34 mouse cellular contexts compared by ENCODE assay signal in genomic region chr6:125252285-125252684, GRCm38 (mm10). TPM values are rescaled to one million over a fixed set of nuclear protein-coding genes. Genes with fewer than 3 reads are reported as not detected.
DNase-seq lines count a peak whose midpoint lies in the region; ATAC-seq and TF ChIP-seq lines count a peak whose summit lies in the region.
"Had no signal": no experiment of that assay in that cellular context is flagged by ENCODE, and none has a peak within 500 bp of the region (broad histone marks: within the 10 kb centered on the region; RNA-seq: fewer than 3 reads in every experiment).

No protein-coding gene starts in this region.

- no peak for TF ChIP-seq CTCF in spleen, adult 2 months (IDR thresholded peaks at IDR 0.05; ENCODE audit: extremely low read depth, insufficient read depth, insufficient read length, insufficient replicate concordance)
- no peak for TF ChIP-seq CTCF in thymus, adult 2 months (IDR thresholded peaks at IDR 0.05; ENCODE audit: borderline replicate concordance, control insufficient read depth, extremely low read depth, insufficient read depth, low read length, poor library complexity)

- H3K36me3 ChIP-seq in spleen, adult 2 months (ENCODE audit: control insufficient read depth, insufficient read depth, low read length) = no peaks in the 10 kb centered on the region
- H3K36me3 ChIP-seq in thymus, adult 2 months (ENCODE audit: control insufficient read depth, insufficient read depth, low read length) = no peaks in the 10 kb centered on the region
- H3K36me3 ChIP-seq: embryonic facial prominence, embryonic 12.5 days; forebrain, embryonic 15.5 days; limb, embryonic 12.5 days; liver, embryonic 13.5 days; midbrain, embryonic 10.5 days; midbrain, embryonic 15.5 days had no signal

- no peak overlapping the region for H3K4me3 ChIP-seq in spleen, adult 2 months (ENCODE audit: extremely low read depth, insufficient read depth, insufficient read length)
- no peak overlapping the region for H3K4me3 ChIP-seq in thymus, adult 2 months (ENCODE audit: control insufficient read depth, insufficient read depth, low read length)
- H3K4me3 ChIP-seq: embryonic facial prominence, embryonic 12.5 days; forebrain, embryonic 15.5 days; gastrocnemius, adult 2 months; limb, embryonic 12.5 days; liver, embryonic 13.5 days; midbrain, embryonic 10.5 days; midbrain, embryonic 15.5 days had no signal

- TF ChIP-seq POLR2A in spleen, adult 2 months (IDR thresholded peaks at IDR 0.05; ENCODE audit: low read depth, low read length) = no peak
- TF ChIP-seq POLR2A in thymus, adult 2 months (IDR thresholded peaks at IDR 0.05; ENCODE audit: control insufficient read depth, extremely low read depth, insufficient read depth, low read length, poor library complexity) = no peak

- H3K4me1 ChIP-seq in spleen, adult 2 months (ENCODE audit: control insufficient read depth, insufficient read depth, insufficient read length) = peaks cover 16% of the 10 kb centered on the region; the same call in 1 of the 2 replicates
- H3K4me1 ChIP-seq in thymus, adult 2 months (replicated peaks; ENCODE audit: control insufficient read depth, insufficient read depth, low read length) = peaks cover 21% of the 10 kb centered on the region
- H3K4me1 ChIP-seq: embryonic facial prominence, embryonic 12.5 days; forebrain, embryonic 15.5 days; liver, embryonic 13.5 days; midbrain, embryonic 15.5 days had no signal

- 0 out of 2 replicates have a peak overlapping the region, but pooled peaks have one; percentile 7 for H3K27ac ChIP-seq in spleen, adult 2 months (ENCODE audit: insufficient read depth, low read length)
- no peak overlapping the region for H3K27ac ChIP-seq in thymus, adult 2 months (ENCODE audit: control insufficient read depth, insufficient read depth, low read length)
- H3K27ac ChIP-seq: embryonic facial prominence, embryonic 12.5 days; forebrain, embryonic 15.5 days; gastrocnemius, adult 2 months; limb, embryonic 12.5 days; liver, embryonic 13.5 days; midbrain, embryonic 10.5 days; midbrain, embryonic 15.5 days had no signal

- peak; percentile 79 for ATAC-seq in megakaryocyte, adult 5-6 weeks (ENCODE audit: poor library complexity, severe bottlenecking)
- ATAC-seq: activated CD4-positive, CD25-positive, alpha-beta regulatory T cell, adult 4 months; forebrain, embryonic 15.5 days; hindbrain, embryonic 16.5 days; midbrain, embryonic 15.5 days had no signal

- peak; percentile 75 for DNase-seq in layer of hippocampus, adult 9-11 months
- no peak for DNase-seq in layer of hippocampus, postnatal 10 days (ENCODE audit: low spot score in 2 of 2)
- no peak for DNase-seq in spleen, adult 2 months (ENCODE audit: low read depth in 1 of 2, low spot score in 2 of 2)
- no peak for DNase-seq in spleen, postnatal 14 days (ENCODE audit: low spot score in 2 of 2)
- DNase-seq in adrenal gland, postnatal 14 days = no peak
- no peak for DNase-seq in thymus, adult 2 months
- DNase-seq: adrenal gland, adult 2 months; cerebellum, adult 11 months; cerebellum, adult 9-10 months; cerebellum, postnatal 36 days; embryo, embryonic 11 days; gastrocnemius, adult 2 months; gastrocnemius, postnatal 36 days; heart, postnatal 14 days; kidney, adult 2 months; kidney, postnatal 36 days; liver, embryonic 13.5 days; lung, embryonic 14.5 days; right cerebral cortex, adult 18-20 months had no signal

- H3K27me3 ChIP-seq in spleen, adult 2 months (ENCODE audit: control insufficient read depth, insufficient read depth, low read length) = no peaks in the 10 kb centered on the region
- H3K27me3 ChIP-seq in thymus, adult 2 months (ENCODE audit: control insufficient read depth, insufficient read depth, low read length) = no peaks in the 10 kb centered on the region
- H3K27me3 ChIP-seq: embryonic facial prominence, embryonic 12.5 days; forebrain, embryonic 15.5 days; limb, embryonic 12.5 days; liver, embryonic 13.5 days; midbrain, embryonic 15.5 days had no signal

- 54% methylated on average over 3 of the region's 3 CpGs for WGBS in spleen, adult 2 months
- WGBS in thymus, adult 2 months = 64% methylated on average over 3 of the region's 3 CpGs

RNA-seq across cellular contexts. Expression of gene Cd27, which starts 15.5 kb away (rescaled TPM):
- not detected for total RNA-seq in layer of hippocampus, postnatal 10 days (2021)
- polyA plus RNA-seq in spleen, adult 2 months (2012; rRNA removed) = 87.3 and 98.7 TPM in 2 replicates
- total RNA-seq in megakaryocyte, adult 5-6 weeks (2015) = 3.2 and 5.9 TPM in 2 replicates
- 3.5 and 3.6 TPM in 2 replicates for total RNA-seq in megakaryocyte, adult 5-6 weeks (2017)
- 0.93 and 6.9 TPM in 2 replicates for total RNA-seq in adrenal gland, postnatal 14 days (2021)
- polyA plus RNA-seq in thymus, adult 2 months (2012; rRNA removed) = 1,056 and 1,075 TPM in 2 replicates
- total RNA-seq: left cerebral cortex, adult 18-20 months; left cerebral cortex, postnatal 14 days had no signal

RNA-seq across cellular contexts. Expression of gene Tapbpl, which starts 20.6 kb away (rescaled TPM):
- total RNA-seq in layer of hippocampus, postnatal 10 days (2021) = 1 to 10 TPM; 2.9 to 3.0 TPM
- 24.4 and 38.0 TPM in 2 replicates for polyA plus RNA-seq in spleen, adult 2 months (2012; rRNA removed)
- total RNA-seq in megakaryocyte, adult 5-6 weeks (2015) = 6.6 and 8.8 TPM in 2 replicates
- total RNA-seq in megakaryocyte, adult 5-6 weeks (2017) = 19.2 and 21.2 TPM in 2 replicates
- 12.6 and 14.0 TPM in 2 replicates for total RNA-seq in adrenal gland, postnatal 14 days (2021)
- 64.2 and 67.6 TPM in 2 replicates for polyA plus RNA-seq in thymus, adult 2 months (2012; rRNA removed)

RNA-seq across cellular contexts. Expression of gene Tuba3a, which starts 33.6 kb away (rescaled TPM):
- total RNA-seq in layer of hippocampus, postnatal 10 days (2021) = not detected
- not detected in 2 replicates for polyA plus RNA-seq in spleen, adult 2 months (2012; rRNA removed)
- not detected in 2 replicates for total RNA-seq in megakaryocyte, adult 5-6 weeks (2015)
- not detected in 2 replicates for total RNA-seq in megakaryocyte, adult 5-6 weeks (2017)
- total RNA-seq in adrenal gland, postnatal 14 days (2021) = not detected in 2 replicates
- polyA plus RNA-seq in thymus, adult 2 months (2012; rRNA removed) = 0.15 and 0.84 TPM in 2 replicates
- total RNA-seq: adrenal gland, adult 2 months; adrenal gland, postnatal 4 days; gastrocnemius, adult 2 months; gastrocnemius, postnatal 36 days; heart, postnatal 14 days; left cerebral cortex, adult 18-20 months; left cerebral cortex, postnatal 14 days had no signal
- polyA plus RNA-seq: adrenal gland, adult 2 months; forebrain, embryonic 15.5 days; frontal cortex, adult 2 months; heart, embryonic 14.5 days; hindbrain, embryonic 11.5 days; liver, embryonic 13.5 days; midbrain, embryonic 10.5 days; midbrain, embryonic 15.5 days; stomach, embryonic 14.5 days had no signal

RNA-seq across cellular contexts. Expression of gene Vamp1, which starts 36.9 kb away (rescaled TPM):
- 10 to 100 TPM; 26.8 to 27.1 TPM for total RNA-seq in layer of hippocampus, postnatal 10 days (2021)
- polyA plus RNA-seq in spleen, adult 2 months (2012; rRNA removed) = 41.7 and 46.8 TPM in 2 replicates
- total RNA-seq in megakaryocyte, adult 5-6 weeks (2015) = 12.6 and 13.9 TPM in 2 replicates
- total RNA-seq in megakaryocyte, adult 5-6 weeks (2017) = 7.9 and 8.9 TPM in 2 replicates
- total RNA-seq in adrenal gland, postnatal 14 days (2021) = 31.8 and 42.6 TPM in 2 replicates
- 372 and 423 TPM in 2 replicates for polyA plus RNA-seq in thymus, adult 2 months (2012; rRNA removed)
